Mouse (Mus musculus): ENCODE results near the gene Cpne6.

The Cpne6 gene

GRCm38 (mm10) chr14:55510125-55510731 lies at the start of gene Cpne6:
Cpne6 (plus strand) TSS chr14:55510445.
- no peak for DNase-seq (ENCODE audit: low read depth, low spot score)

- DNase-seq (ENCODE audit: low read depth, low spot score): no peak
These were observed 48.5 kb upstream of the Cpne6 start for GRCm38 (mm10) chr14:55461757-55462156.

GRCm38 (mm10) chr14:55466481-55466880 lies 43.8 kb upstream of the Cpne6 start:
- no peak for DNase-seq (ENCODE audit: low read depth, low spot score)

GRCm38 (mm10) chr14:55467108-55467507 lies 43.1 kb upstream of the Cpne6 start:
- no peak for DNase-seq (ENCODE audit: low read depth, low spot score)

- no peak for DNase-seq (ENCODE audit: low read depth, low spot score)
These were observed 41.9 kb upstream of the Cpne6 start for GRCm38 (mm10) chr14:55468301-55468741.

- DNase-seq (ENCODE audit: low read depth, low spot score): no peak
These were observed 41.2 kb upstream of the Cpne6 start for GRCm38 (mm10) chr14:55469041-55469440.

GRCm38 (mm10) chr14:55469821-55470220 lies 40.4 kb upstream of the Cpne6 start:
- DNase-seq (ENCODE audit: low read depth, low spot score): no peak

GRCm38 (mm10) chr14:55470806-55471205 lies 39.4 kb upstream of the Cpne6 start:
- DNase-seq (ENCODE audit: low read depth, low spot score): no peak

GRCm38 (mm10) chr14:55475654-55476053 lies 34.6 kb upstream of the Cpne6 start:
- DNase-seq (ENCODE audit: low read depth, low spot score): no peak

- no peak for DNase-seq (ENCODE audit: low read depth, low spot score)
These were observed 32.8 kb upstream of the Cpne6 start for GRCm38 (mm10) chr14:55477421-55477820.

- no peak for DNase-seq (ENCODE audit: low read depth, low spot score)
These were observed 32.4 kb upstream of the Cpne6 start for GRCm38 (mm10) chr14:55477829-55478228.

- peak; percentile 55 for DNase-seq (ENCODE audit: low read depth, low spot score)
These were observed 31.3 kb upstream of the Cpne6 start, which contains the start of gene Dhrs4 for GRCm38 (mm10) chr14:55478651-55479599. Dhrs4 (plus strand) TSS chr14:55478758.

GRCm38 (mm10) chr14:55479629-55480028 lies 30.6 kb upstream of the Cpne6 start:
- DNase-seq (ENCODE audit: low read depth, low spot score): no peak

GRCm38 (mm10) chr14:55484430-55485085 lies 25.7 kb upstream of the Cpne6 start:
- no peak for DNase-seq (ENCODE audit: low read depth, low spot score)

- no peak for DNase-seq (ENCODE audit: low read depth, low spot score)
These were observed 23.4 kb upstream of the Cpne6 start for GRCm38 (mm10) chr14:55486836-55487235.

GRCm38 (mm10) chr14:55490361-55491201 lies 19.7 kb upstream of the Cpne6 start, which contains the start of gene Carmil3:
Carmil3 (plus strand) TSS chr14:55490651.
- no peak for DNase-seq (ENCODE audit: low read depth, low spot score)

GRCm38 (mm10) chr14:55491291-55491833 lies 18.9 kb upstream of the Cpne6 start:
- no peak for DNase-seq (ENCODE audit: low read depth, low spot score)

- no peak for DNase-seq (ENCODE audit: low read depth, low spot score)
These were observed 18.1 kb upstream of the Cpne6 start for GRCm38 (mm10) chr14:55492103-55492502.

GRCm38 (mm10) chr14:55495509-55496240 lies 14.6 kb upstream of the Cpne6 start:
- no peak for DNase-seq (ENCODE audit: low read depth, low spot score)

GRCm38 (mm10) chr14:55496761-55497448 lies 13.3 kb upstream of the Cpne6 start:
- DNase-seq (ENCODE audit: low read depth, low spot score): no peak

Measured in skeletal muscle tissue, adult 2 months (tissue).